Mouse (Mus musculus): Measurements from ENCODE around the gene Tgm6.
A peak's percentile ranks its signal among the peaks of the same experiment; 100 is the strongest.

Gene Tgm6

GRCm38 (mm10) chr2:130112116-130112515 lies at the start of gene Tgm6:
TSS of gene Tgm6 (plus strand) at chr2:130112416.
- DNase-seq (ENCODE audit: low spot score) = no peak

- peak; percentile 23 for DNase-seq (ENCODE audit: low spot score)
Measured at GRCm38 (mm10) chr2:130068228-130068627, 44.0 kb upstream of the Tgm6 start.

- DNase-seq (ENCODE audit: low spot score) = no peak
Measured at GRCm38 (mm10) chr2:130070396-130070795, 41.8 kb upstream of the Tgm6 start.

GRCm38 (mm10) chr2:130112804-130113203 lies 588 bp downstream of the Tgm6 start:
- no peak for DNase-seq (ENCODE audit: low spot score)

GRCm38 (mm10) chr2:130113379-130113778 lies 1.2 kb downstream of the Tgm6 start:
- DNase-seq (ENCODE audit: low spot score) = no peak

GRCm38 (mm10) chr2:130118649-130119048 lies 6.4 kb downstream of the Tgm6 start:
- no peak for DNase-seq (ENCODE audit: low spot score)

GRCm38 (mm10) chr2:130125279-130126059 lies 13.3 kb downstream of the Tgm6 start:
- DNase-seq (ENCODE audit: low spot score) = no peak

- DNase-seq (ENCODE audit: low spot score) = no peak
Measured at GRCm38 (mm10) chr2:130126073-130126472, 13.9 kb downstream of the Tgm6 start.

- no peak for DNase-seq (ENCODE audit: low spot score)
Measured at GRCm38 (mm10) chr2:130129687-130130086, 17.5 kb downstream of the Tgm6 start.

GRCm38 (mm10) chr2:130143011-130143410 lies 30.8 kb downstream of the Tgm6 start:
- no peak for DNase-seq (ENCODE audit: low spot score)

- no peak for DNase-seq (ENCODE audit: low spot score)
Measured at GRCm38 (mm10) chr2:130144703-130145324, 32.6 kb downstream of the Tgm6 start.

- DNase-seq (ENCODE audit: low spot score) = no peak
Measured at GRCm38 (mm10) chr2:130146089-130146668, 34.0 kb downstream of the Tgm6 start.

GRCm38 (mm10) chr2:130155171-130155570 lies 43.0 kb downstream of the Tgm6 start:
- DNase-seq (ENCODE audit: low spot score) = no peak

- DNase-seq (ENCODE audit: low spot score) = no peak
Measured at GRCm38 (mm10) chr2:130155851-130156250, 43.6 kb downstream of the Tgm6 start.

- no peak for DNase-seq (ENCODE audit: low spot score)
Measured at GRCm38 (mm10) chr2:130157231-130158087, 45.2 kb downstream of the Tgm6 start.

GRCm38 (mm10) chr2:130158088-130158437 lies 45.8 kb downstream of the Tgm6 start:
- DNase-seq (ENCODE audit: low spot score) = no peak

GRCm38 (mm10) chr2:130162701-130163100 lies 50.5 kb downstream of the Tgm6 start:
- no peak for DNase-seq (ENCODE audit: low spot score)

GRCm38 (mm10) chr2:130166311-130167214 lies 54.3 kb downstream of the Tgm6 start:
- peak; percentile 31 for DNase-seq (ENCODE audit: low spot score)

- DNase-seq (ENCODE audit: low spot score) = peak; percentile 50
Measured at GRCm38 (mm10) chr2:130167861-130168260, 55.6 kb downstream of the Tgm6 start.

- DNase-seq (ENCODE audit: low spot score) = no peak
Measured at GRCm38 (mm10) chr2:130171674-130172073, 59.5 kb downstream of the Tgm6 start.

- DNase-seq (ENCODE audit: low spot score) = no peak
Measured at GRCm38 (mm10) chr2:130176820-130177219, 64.6 kb downstream of the Tgm6 start.

Data from left cerebral cortex, adult 11 months (tissue).